Mouse (Mus musculus) spleen, adult 18-20 months (tissue): ENCODE measurements around the gene Uqcr10.
A peak's percentile ranks its signal among the peaks of the same experiment; 100 is the strongest.

Experiments
- DNase-seq, 2 experiments: peaks; one replicate each; pipeline ENCODE4 v3.0.0; 2022; ENCODE audit warnings: mixed read lengths in 2 of 2

The Uqcr10 gene

DNA sequence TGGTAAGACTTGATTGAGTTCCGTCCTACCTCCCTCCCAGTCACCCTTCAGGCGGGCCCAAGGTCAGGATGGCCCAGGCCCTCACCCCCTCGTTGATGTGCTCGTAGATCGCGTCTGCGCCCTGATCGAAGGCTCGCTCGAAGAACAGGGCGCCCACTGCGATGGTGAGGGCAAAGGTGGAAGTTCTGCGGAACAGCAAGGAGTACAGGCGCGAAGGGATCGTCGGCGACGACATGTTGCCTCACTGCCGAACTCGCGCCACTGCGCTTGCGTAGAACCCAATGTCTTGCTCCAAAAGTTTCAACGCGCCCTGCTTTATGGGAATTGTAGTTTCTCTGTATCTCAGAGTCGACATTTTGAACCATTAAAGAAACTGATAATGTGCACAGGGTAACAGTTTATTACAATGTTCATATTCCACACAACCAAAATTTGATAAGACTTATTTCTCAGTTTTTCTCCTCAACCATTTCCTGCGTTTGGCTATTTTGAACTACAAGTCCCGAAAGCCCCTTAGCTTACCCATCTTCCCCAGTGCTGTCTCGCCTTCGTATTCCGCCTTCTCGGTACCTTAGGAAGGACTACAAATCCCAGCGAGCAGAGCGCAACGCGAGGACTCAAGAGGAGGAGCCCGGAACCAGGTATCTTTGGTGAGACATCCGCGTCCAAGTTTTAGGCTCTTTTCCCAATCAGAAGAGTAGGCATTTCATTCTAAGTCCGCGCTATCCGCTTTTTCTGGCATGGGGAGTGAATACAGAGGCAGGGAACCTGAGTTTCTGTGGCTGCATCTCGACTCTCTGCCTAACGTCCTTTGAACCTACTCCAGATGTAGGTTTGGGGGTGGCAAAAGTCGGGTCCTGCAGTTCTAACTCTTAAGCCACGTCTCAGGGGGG, at the start of gene Uqcr10, which contains the start of gene Zmat5:
Uqcr10 (minus strand) TSS at position 271 of the 893 bp plus-strand sequence.
Zmat5 (plus strand) TSS at position 607 of the 893 bp plus-strand sequence.
- peak; percentile 81 to 88 for DNase-seq

DNA sequence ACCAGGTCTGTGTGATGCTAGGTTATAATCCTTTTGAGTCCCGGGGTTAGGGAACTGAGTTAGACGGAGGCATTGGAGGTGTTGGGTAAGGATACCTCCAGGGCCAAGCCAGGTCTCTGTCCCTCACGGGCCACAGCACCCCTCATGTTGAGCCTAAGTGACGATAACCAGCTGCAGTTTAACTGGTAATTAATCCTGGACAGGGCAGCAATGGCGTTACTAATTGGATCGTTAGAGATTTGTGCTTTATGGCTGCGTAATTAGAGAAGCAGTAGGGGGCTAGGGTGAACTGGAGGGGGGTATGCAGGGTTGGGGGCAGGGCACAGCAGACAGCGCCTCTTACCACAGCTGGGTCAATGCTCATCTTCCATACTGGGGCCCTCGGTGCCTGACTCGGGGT, 48.7 kb upstream of the Uqcr10 start:
- DNase-seq: no peak

DNA sequence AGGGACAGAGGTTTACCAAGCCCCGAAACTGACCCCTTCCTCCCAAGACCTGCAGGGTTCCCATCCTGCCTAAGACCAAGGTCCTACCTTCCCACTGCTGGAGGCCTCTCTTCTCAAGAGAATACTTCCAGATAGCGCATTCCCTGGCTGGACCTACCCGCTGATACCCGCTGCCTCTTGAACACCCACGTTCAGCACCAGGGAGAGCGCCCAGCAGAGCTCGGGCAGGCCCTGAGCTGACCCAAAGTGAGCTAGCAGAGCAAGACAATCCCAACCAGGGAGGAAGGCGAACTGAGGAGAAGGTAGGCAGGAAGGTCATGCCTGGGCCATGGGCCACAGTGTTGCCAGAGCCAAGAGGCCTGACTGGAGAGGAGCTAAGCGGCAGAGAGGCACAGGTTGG, 46.1 kb upstream of the Uqcr10 start:
- DNase-seq: peak in 1 of 2 experiments; percentile 15

DNA sequence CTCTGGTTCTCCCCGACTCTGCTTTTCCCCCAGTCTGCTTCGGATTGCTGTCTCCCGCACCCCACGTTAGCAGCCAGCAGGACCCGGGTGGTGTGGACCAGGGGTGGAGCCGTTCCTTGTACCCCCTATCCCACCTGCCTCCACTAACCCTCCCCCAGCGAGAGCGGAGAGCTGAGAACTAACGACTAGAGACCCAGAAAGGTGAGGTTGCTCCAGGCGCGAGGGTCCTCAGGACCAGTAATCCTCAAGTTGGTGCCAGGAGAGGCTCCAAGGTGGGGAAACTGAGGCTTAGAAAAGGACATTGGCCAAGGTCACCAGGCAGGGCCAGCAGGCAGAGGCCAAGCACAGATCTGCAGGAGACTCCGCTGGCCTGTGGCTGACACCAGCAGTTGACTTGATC, 43.1 kb upstream of the Uqcr10 start:
- DNase-seq: no peak

DNA sequence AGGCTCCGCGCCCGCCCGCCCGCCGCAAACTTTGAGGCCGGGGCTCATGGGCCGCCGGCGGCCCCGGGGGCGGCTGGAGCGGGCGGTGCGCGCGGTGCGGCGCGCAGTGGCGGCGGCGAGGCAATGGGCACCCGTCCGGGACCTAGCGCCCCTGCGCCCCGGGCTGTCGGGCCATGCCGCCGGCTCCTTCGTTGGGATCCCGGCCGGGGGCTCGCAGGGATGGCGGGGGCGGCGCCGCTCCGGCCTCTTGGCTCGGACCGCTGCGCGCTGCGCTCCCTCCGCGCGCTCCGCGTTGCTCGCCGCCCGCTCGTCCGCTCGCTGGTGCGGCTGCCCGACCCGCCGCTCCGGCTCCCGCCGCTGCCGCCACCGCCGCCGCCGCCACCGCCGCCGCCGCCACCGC, 42.6 kb upstream of the Uqcr10 start, which contains the start of gene Cabp7:
Cabp7 (minus strand) TSS at position 46 of the 400 bp plus-strand sequence.
- DNase-seq: no peak

DNA sequence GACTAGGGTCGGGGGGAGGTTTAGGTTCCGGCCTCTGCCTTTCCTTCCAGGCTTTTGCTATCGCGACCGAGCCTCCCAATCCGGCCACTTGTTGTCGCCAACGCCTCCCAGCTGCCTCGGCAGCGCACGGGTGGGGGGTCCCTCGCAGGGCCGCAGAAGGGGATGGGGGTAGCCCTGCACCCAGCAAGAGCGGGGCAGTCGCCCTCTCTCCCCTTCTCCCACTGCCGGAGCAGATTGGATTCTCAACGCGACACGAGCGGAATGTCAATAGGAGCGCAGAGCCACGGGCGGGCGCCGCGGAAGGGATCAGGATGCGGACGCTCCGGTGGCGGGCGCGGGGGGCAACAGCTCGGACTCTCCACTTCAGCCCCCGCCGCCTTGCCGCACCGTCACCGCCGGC, 41.8 kb upstream of the Uqcr10 start:
- no peak for DNase-seq

DNA sequence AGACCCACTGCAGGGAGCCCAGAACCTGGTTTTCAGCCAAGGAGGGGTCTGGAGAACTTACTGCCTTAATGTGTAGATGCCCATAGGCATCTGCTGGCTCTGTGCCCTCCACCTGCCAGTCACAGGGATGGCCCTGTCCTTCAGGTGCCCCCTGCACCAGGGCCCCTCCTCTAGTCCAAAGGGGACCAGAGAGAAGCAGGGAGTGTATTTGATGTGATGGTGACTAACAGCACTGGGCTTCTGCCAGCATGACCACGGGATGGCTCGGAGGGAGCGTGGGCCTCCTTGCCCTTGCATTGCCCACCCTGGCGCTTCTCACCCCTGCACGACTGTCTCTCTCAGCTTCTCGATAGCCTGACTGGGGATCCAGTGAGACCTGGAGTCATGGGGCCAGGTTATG, 40.5 kb upstream of the Uqcr10 start:
- no peak for DNase-seq

DNA sequence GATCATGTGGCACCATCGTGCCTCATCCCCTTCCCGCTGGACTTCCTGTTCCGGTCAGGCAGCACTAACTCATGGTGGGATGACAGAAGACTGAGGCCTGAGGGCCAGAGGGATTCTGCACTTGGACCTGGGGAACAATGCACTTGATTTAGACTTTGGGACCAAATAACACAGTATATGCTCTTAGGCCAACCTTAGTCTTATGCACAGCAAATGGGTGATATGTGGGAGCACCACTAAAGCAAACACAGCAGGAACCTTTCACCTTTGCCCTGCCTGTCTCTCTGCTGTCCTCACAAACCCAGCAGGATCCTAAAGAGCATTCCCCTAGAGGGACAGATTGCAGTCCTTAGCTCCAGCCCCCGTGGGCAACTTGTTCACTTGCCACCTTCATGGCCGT, 36.6 kb upstream of the Uqcr10 start:
- DNase-seq: no peak

DNA sequence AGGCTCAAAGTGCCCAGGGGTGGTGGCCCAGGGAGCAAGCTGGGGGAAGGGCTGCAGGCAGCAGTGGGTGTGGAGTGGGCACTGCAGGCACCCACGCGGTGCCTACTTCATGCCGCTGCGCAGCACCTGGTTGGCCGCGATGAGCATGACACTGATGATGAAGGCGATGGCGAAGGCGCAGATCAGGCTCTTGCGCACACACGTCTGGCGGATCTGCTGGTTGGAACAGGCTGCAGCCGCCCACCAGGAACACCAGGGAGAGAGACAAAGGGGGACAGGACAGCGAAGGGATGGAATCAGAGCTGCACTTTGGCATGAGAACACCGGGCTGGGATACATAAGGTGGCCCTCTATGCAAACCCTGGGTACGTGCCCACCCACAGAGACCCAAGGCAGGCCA, 34.6 kb upstream of the Uqcr10 start:
- DNase-seq: no peak

DNA sequence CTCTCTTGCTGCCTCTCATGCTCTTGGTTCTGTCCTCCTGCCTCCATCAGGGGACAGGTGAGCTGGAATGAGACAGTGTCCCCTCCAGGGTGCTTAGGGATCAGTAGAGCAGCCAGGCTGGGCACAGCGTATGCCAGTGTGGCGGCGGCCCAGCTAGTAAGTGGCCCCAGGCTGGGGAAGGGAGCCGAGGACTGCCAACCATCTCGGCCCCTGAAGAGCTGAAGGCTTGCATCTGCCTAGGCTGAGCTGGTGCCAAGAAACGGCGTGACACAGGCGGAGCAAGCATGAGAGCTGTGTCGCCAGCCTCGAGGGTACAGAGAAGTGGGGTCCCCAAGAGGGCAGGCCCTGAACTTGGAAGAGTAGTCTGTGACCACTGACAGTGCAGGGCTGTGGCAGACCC, 33.5 kb upstream of the Uqcr10 start:
- no peak for DNase-seq

DNA sequence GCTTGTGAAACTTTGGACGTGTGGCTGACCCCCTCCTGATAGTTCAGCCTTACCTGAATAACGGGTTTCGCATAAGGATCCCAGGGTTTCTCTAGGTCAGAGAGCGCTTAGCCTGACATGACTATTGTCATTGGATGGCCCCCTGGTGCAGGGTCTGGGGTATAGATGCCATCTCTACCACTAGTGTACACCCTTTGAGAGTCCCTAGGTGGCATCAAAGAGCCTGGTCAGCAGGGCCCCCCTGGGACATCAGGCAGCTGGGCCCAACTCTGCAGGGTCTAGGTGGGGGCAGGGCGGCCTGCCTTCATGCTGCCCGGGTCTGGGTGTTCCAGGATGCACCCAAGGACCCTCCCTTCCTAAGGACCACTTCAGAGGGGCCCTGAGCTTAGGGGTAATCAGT, 32.2 kb upstream of the Uqcr10 start:
- DNase-seq: no peak

DNA sequence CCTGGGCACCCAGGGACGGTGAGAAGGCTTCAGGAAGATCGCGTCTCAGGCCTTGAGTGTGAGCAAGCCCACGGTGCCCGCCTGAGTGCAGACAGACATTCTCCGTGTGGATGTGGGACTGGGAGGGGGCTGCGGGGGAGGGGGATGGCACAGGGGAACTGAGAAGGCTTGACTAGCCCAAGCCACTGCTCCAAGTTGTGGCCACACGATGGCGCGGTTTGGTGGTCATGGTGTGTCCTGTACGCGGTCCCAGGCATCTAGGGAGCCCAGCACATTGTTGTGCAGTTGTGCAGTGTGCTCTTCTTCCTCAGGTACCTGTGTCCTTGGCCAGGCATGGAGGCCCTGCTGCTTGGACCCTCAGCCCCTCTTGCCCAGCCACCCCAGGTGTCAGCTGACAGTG, 30.0 kb upstream of the Uqcr10 start:
- DNase-seq: no peak

DNA sequence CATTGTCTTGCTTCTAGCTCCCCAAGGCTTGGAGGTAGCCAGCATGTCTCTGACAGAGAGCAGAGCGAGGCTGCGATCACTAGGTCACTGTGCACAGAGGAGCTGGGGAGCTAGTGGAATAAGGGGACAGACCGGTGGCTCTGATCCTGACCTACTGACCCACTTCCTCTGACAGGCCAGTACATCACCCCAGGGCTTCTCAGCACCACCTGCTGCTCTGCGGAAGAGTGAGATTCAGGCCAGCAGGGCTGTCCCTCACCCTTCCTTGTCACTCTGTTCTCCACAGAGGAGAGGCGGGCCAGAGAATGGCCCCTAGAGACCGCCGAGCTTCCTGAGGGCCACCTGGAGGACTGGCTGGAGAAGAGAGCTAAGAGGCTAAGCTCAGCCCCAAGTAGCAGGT, 27.6 kb upstream of the Uqcr10 start:
- no peak for DNase-seq

DNA sequence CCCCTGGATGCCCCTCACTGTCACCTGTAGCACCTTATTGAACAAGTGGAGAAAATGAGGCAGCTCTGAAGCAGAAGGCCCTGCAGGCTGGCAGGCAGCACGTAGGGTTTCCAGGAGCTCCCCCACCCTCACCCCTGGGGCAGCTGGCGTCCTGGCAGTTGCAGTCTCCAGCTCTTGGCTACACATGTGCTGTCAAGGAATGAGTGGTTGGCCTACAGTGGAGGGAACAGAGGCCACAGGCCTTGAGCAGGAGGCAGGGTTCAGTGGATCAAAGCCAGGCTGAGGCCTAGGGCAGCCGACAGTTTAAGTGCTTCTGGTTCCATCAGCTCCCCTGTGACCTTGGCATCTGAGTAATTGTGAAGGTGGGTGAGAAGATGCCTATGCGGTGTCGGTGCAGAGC, 26.8 kb upstream of the Uqcr10 start:
- no peak for DNase-seq

DNA sequence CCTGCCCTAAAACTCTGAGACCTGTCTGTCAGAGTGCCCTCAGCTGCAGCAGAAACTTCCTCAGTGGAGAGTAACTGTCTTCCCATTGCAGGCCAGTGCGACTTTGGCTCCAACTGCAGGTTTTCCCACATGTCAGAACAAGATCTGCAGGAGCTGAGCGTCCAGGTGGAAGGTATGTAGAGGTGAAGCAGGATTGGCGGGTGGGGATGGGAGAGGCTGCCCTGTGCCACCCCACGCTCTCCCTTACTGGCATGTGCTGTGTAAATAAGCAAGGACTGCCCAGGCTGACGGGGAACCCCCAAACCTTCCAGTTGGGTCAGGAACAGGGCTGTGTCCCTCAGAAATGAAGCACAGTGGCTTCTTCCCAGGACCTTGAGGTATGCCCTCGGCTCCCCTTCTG, 26.0 kb upstream of the Uqcr10 start:
- DNase-seq: no peak

DNA sequence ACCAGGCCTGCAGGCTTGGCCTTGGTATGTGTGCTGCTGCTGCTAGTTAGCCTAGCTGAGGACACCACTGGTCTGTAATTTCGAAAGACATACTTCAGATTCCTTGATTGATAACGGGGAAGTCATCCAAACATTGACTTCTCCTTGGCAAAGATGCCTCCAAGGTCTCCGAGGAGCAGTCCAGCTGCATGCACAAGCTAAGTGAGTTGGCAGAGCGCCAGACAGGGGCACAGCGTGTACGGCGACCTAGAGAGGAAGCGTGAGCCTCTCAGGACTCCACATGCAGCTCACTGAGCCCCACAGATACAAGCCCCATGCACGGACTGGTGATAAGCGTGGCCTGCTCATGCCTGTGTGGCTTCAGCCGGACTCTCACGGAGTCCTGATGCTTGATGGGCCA, 25.5 kb upstream of the Uqcr10 start:
- no peak for DNase-seq

DNA sequence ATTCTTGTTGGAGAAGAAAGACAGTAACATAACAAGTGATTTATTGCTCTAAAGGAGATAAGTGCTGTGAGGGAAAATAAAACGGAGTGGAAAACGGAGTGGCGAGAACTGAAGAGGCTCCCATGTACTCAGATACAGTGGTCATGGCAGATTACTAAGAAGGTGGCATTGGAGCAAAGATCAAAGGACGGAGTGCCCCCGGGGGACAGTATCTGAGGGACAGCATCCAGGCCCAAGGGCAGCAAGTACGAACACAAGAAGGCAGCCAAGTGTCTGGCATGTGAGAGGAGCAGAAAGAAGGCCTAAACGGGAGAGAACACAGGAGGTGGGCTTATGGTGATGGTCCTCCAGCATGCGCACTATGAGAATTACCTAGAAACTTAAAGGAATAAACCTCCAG, 17.6 kb upstream of the Uqcr10 start:
- no peak for DNase-seq

DNA sequence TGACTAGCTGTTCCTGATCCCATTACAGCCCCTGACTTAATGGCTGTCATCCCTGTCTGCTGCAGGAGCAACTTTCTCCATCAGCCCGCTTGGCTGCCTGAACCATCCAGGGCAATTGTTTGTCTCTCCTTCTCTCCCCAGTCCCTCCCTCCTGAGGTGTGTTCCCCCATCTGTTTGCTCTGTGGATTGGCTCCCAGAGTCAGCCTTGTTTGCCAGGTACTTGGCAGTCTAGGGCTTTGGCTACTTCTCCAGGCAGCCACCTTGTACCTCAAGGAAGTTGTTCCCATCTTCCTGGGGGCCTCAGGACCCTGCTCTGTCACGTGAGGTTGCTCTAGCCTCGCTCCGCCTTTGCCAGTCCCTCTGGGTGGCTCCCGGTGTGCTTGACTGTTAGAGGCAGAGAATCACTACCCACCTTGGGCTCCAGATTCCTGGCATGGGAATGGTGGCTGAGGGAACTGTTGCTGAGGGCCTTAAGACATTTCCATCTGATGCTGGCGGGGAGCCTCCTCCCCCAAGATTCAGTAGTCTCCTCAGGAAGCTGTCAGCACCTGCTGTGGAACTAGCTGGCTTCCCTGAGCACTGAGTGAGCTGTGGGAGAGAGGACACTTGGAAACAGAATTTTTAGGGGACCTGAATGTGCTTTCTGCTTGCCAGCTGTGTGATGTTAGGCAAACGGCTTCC, 16.9 kb upstream of the Uqcr10 start:
- no peak for DNase-seq

DNA sequence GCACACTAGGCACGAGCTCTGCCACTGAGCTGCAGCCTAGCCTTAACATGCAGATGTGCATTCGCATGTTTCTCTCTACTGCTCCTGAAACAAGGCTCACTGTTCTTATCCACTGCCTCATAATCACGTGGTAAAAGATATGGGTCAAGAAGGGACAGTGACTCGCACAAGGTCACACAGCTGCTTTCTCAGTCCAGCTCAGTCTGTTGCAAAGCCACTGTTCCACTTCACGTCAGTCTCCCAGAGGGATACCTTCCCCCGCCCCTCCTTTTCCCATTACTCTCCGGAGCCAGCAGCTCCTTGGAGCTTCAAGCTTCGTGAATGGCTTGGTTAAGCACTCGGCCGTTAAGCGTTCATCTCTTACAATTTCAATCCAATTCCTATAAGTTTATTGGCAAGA, 16.3 kb upstream of the Uqcr10 start:
- no peak for DNase-seq

DNA sequence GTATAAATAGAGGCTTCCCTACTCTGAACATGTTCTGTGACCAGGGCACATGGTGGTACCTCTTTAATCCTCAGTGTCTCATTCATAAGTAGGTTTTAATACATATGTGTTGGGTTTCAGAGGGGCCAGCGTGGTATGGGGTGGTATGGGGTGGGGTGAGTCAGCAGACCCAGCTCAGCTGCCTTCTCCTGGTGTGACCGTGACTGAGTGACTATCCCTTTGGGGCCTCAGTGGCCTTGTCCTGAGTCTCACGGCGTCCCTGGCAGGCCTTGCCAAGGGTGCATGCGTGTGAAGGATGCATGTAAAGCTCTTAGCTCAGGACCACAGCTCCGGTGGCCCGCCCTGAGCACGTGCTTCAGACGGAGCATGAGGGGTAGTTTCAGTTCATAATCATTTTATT, 15.8 kb upstream of the Uqcr10 start:
- DNase-seq: no peak

DNA sequence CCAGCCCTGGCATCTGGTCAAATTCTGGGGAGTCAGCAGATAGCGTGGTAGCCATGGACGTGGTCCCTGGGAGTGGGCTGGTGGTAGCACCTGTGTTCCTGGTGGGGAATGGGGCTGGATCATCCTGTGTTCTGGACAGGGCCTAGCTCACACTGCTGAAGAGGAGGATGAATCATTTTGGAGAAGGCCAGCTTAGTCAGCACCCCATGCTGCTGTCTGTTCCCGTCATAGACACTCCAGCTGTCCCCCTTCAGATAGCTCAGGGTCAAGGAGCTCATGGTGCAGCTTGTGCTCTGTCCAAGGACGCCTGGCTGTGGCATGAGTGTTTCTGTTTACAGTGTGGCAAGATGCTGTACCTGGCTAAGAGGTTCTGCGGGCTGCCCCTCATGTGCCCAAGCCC, 14.4 kb upstream of the Uqcr10 start:
- no peak for DNase-seq

DNA sequence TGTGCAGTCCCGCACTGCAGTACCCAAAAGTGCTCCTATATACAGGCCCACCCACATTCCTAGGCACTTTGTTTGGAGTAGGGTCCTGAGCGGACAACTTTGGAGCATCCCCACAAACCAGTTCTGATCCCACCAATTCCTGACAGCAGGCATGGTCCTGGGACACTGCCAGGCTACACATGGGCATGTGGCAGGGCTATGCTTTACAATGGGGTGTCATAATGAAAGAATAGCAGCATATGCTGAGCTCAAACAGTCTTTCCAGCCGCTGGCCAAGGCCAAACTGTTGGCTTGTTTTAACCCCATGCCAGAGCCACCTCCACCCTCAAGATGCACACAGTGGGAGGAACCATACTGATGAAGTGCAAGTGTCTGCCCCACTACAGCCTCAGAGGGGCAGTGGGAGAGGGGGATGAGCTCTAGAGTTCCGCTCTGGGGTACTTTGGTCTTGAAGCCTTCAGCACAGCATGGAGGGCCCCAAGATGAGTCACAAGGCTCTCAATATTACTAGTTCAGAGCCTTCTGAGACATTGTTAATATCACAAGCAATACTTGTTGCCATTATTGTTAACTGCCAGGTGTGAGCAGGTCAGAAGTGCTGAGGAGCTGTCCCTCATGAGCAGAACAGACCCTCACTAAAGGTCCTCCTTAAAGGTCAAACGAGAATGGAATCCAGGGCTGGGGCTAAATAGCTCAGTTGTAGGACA, 12.5 kb upstream of the Uqcr10 start:
- no peak for DNase-seq

DNA sequence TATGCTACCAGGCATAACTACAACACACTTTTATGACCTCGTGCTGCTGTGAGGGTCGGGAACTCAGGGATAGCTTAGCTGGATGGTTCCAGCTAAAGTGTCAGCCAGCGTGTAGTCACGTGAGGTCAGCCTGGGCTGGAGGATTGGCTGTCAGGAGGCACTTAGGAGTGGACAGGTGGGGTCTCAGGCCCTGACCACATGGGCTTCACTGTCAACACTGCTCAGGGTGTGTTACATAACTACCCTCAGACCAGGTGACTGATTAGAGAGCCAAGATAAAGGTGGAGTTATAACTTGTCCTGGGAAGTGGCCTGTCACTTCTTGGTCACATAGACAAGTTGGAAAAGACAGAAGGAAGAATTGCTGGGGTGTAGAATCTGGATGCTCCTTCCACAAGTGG, 11.5 kb upstream of the Uqcr10 start:
- no peak for DNase-seq

DNA sequence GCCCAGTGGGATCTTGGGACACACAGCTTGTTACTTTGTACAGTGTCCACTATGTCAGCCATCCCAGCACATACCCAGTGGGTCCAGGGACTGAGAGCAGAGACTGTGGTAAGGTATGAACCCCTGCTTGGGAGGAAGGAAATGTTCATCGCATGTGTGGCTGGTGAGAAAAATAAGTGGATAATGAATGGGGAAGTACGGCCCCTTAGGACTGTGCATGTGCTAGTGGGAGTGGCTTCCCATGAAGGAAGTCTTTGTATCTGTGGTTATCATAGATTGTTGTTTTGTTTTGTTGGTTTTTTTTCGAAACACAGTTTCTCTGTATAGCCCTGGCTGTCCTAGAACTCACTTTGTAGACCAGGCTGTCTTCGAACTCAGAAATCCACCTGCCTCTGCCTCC, 10.6 kb upstream of the Uqcr10 start:
- DNase-seq: no peak
